Mouse (Mus musculus) MEL (cell line): ENCODE data around the gene Gimap9. TPM values are rescaled to one million over a fixed set of nuclear protein-coding genes. Genes with fewer than 3 reads are reported as not detected.

ENCODE experiments used
- DNase-seq: peaks from one replicate; pipeline ENCODE4 v3.0.0; 2011; ENCODE audit warnings: low read depth, low spot score
- H3K27ac ChIP-seq: 2 replicates; pipeline ENCODE4 v1.5.1; 2012; ENCODE audit warnings: low read depth, mild to moderate bottlenecking, control low read depth, low read length, moderate library complexity; ENCODE audit not compliant: control insufficient read depth
- H3K27me3 ChIP-seq, 2 experiments: fragments of 150-350 bp in 1 of 2; sonication (generic) in 1 of 2; 2 replicates each; pipeline ENCODE4 v1.6.1; 2012; ENCODE audit warnings: low read length in 2 of 2, mild to moderate bottlenecking in 2 of 2, improper control_type of control experiment in 1 of 2, moderate library complexity in 1 of 2; ENCODE audit not compliant: insufficient read depth in 2 of 2, control insufficient read depth in 1 of 2
- H3K36me3 ChIP-seq, 2 experiments: 2 replicates each; pipeline ENCODE4 v1.6.1; 2012 to 2014; ENCODE audit warnings: low read length in 2 of 2, improper control_type of control experiment in 1 of 2, inconsistent platforms in 1 of 2, mild to moderate bottlenecking in 1 of 2; ENCODE audit not compliant: insufficient read depth in 2 of 2, control insufficient read depth in 1 of 2
- H3K4me1 ChIP-seq, 2 experiments: fragments of 150-350 bp in 1 of 2; sonication (generic) in 1 of 2; 2 replicates each; pipeline ENCODE4 v1.6.1; 2012; ENCODE audit warnings: low read length in 2 of 2, improper control_type of control experiment in 1 of 2, mild to moderate bottlenecking in 1 of 2; ENCODE audit not compliant: insufficient read depth in 2 of 2, control insufficient read depth in 1 of 2
- H3K4me3 ChIP-seq, 2 experiments: fragments of 150-350 bp in 1 of 2; sonication (generic) in 1 of 2; 2 replicates each; pipeline ENCODE4 v1.5.1; 2012; ENCODE audit warnings: low read depth in 2 of 2, low read length in 2 of 2, mild to moderate bottlenecking in 2 of 2, moderate library complexity in 2 of 2, control low read depth in 1 of 2, improper control_type of control experiment in 1 of 2; ENCODE audit not compliant: control insufficient read depth in 1 of 2, insufficient read depth in 1 of 2
- H3K79me2 ChIP-seq: 2 replicates; pipeline ENCODE4 v1.6.1; 2012; ENCODE audit warnings: mild to moderate bottlenecking, low read length, moderate library complexity; ENCODE audit not compliant: control insufficient read depth, poor library complexity, insufficient read depth
- H3K9ac ChIP-seq: 2 replicates; pipeline ENCODE4 v1.6.1; 2012; ENCODE audit warnings: low read depth, mild to moderate bottlenecking, control low read depth, low read length, moderate library complexity; ENCODE audit not compliant: control insufficient read depth, poor library complexity, severe bottlenecking
- H3K9me3 ChIP-seq: fragments of 150-350 bp; sonication (generic); replicated peaks from 2 replicates; pipeline ENCODE4 v1.6.1; 2012; ENCODE audit warnings: mild to moderate bottlenecking, low read length, improper control_type of control experiment, moderate library complexity; ENCODE audit not compliant: insufficient read depth
- CHD1 ChIP-seq: IDR thresholded peaks from 2 replicates; pipeline ENCODE4 v1.6.1; 2012; ENCODE audit warnings: low read depth, mild to moderate bottlenecking, inconsistent platforms, low read length, improper control_type of control experiment
- CHD2 ChIP-seq: IDR thresholded peaks from 2 replicates; pipeline ENCODE4 v1.6.1; 2011; ENCODE audit warnings: low read length, improper control_type of control experiment
- CTCF ChIP-seq, 3 experiments: IDR thresholded peaks in 2 of 3; conservative IDR thresholded peaks in 1 of 3; 2 replicates each; pipeline ENCODE4 v1.5.1; 2011 to 2012; ENCODE audit warnings: low read length in 3 of 3, low read depth in 2 of 3, mild to moderate bottlenecking in 2 of 3, improper control_type of control experiment in 1 of 3, inconsistent platforms in 1 of 3, mixed read lengths in 1 of 3, moderate library complexity in 1 of 3; ENCODE audit not compliant: control insufficient read depth in 1 of 3, insufficient read depth in 1 of 3, poor library complexity in 1 of 3, severe bottlenecking in 1 of 3
- ELF1 ChIP-seq: IDR thresholded peaks from 2 replicates; pipeline ENCODE4 v1.6.1; 2014; ENCODE audit warnings: low read depth, mild to moderate bottlenecking, inconsistent platforms, low read length, improper control_type of control experiment, moderate library complexity
- ETS1 ChIP-seq: IDR thresholded peaks from 2 replicates; pipeline ENCODE4 v1.6.1; 2012; ENCODE audit warnings: low read depth, mild to moderate bottlenecking, inconsistent platforms, low read length, improper control_type of control experiment, moderate library complexity
- GATA1 ChIP-seq: IDR thresholded peaks from 2 replicates; pipeline ENCODE4 v1.6.1; 2011; ENCODE audit warnings: low read depth, low read length, improper control_type of control experiment
- HCFC1 ChIP-seq: IDR thresholded peaks from 2 replicates; pipeline ENCODE4 v1.6.1; 2012; ENCODE audit warnings: low read depth, mild to moderate bottlenecking, inconsistent platforms, low read length, improper control_type of control experiment, moderate library complexity
- JUND ChIP-seq: IDR thresholded peaks from 2 replicates; pipeline ENCODE4 v1.6.1; 2011; ENCODE audit warnings: low read depth, mild to moderate bottlenecking, improper control_type of control experiment, low read length
- KAT2A ChIP-seq: conservative IDR thresholded peaks from 2 replicates; pipeline ENCODE4 v1.6.1; 2012; ENCODE audit warnings: low read depth, low read length, improper control_type of control experiment, inconsistent platforms
- MAX ChIP-seq: IDR thresholded peaks from 2 replicates; pipeline ENCODE4 v1.6.1; 2011; ENCODE audit warnings: low read length, improper control_type of control experiment
- MEF2A ChIP-seq: IDR thresholded peaks from 2 replicates; pipeline ENCODE4 v1.6.1; 2014; ENCODE audit warnings: low read depth, mild to moderate bottlenecking, inconsistent platforms, low read length, improper control_type of control experiment; ENCODE audit not compliant: poor library complexity, insufficient replicate concordance, severe bottlenecking; ENCODE audit errors: extremely low read depth
- MYB ChIP-seq: IDR thresholded peaks from 2 replicates; pipeline ENCODE4 v1.6.1; 2011; ENCODE audit warnings: mild to moderate bottlenecking, low read depth, low read length, improper control_type of control experiment
- MYC ChIP-seq: IDR thresholded peaks from 2 replicates; pipeline ENCODE4 v1.6.1; 2011; ENCODE audit warnings: low read depth, mild to moderate bottlenecking, low read length, improper control_type of control experiment, moderate library complexity
- NRF1 ChIP-seq: IDR thresholded peaks from 2 replicates; pipeline ENCODE4 v1.6.1; 2014; ENCODE audit warnings: low read depth, mild to moderate bottlenecking, inconsistent platforms, low read length, improper control_type of control experiment, moderate library complexity; ENCODE audit not compliant: poor library complexity, insufficient read depth, severe bottlenecking
- POLR2AphosphoS2 ChIP-seq: IDR thresholded peaks from 2 replicates; pipeline ENCODE4 v1.6.1; 2011; ENCODE audit warnings: low read length, improper control_type of control experiment
- POLR2AphosphoS5 ChIP-seq: IDR thresholded peaks from 2 replicates; pipeline ENCODE4 v1.6.1; 2012; ENCODE audit warnings: low read depth, borderline replicate concordance, mild to moderate bottlenecking, inconsistent platforms, low read length, moderate library complexity, mixed read lengths
- RAD21 ChIP-seq: IDR thresholded peaks from 2 replicates; pipeline ENCODE4 v1.6.1; 2011; ENCODE audit warnings: mild to moderate bottlenecking, low read depth, low read length, improper control_type of control experiment
- SMC3 ChIP-seq: IDR thresholded peaks from 2 replicates; pipeline ENCODE4 v1.6.1; 2011; ENCODE audit warnings: low read depth, low read length, improper control_type of control experiment
- UBTF ChIP-seq: IDR thresholded peaks from 2 replicates; pipeline ENCODE4 v1.6.1; 2012; ENCODE audit warnings: low read depth, mild to moderate bottlenecking, inconsistent platforms, low read length, improper control_type of control experiment, moderate library complexity, borderline replicate concordance; ENCODE audit not compliant: insufficient read depth
- USF1 ChIP-seq: IDR thresholded peaks from 2 replicates; pipeline ENCODE4 v1.6.1; 2014; ENCODE audit warnings: low read depth, mild to moderate bottlenecking, inconsistent platforms, low read length, improper control_type of control experiment, moderate library complexity
- USF2 ChIP-seq, 2 experiments: IDR thresholded peaks; 2 replicates each; pipeline ENCODE4 v1.6.1; 2011 to 2012; ENCODE audit warnings: improper control_type of control experiment in 2 of 2, low read length in 2 of 2, borderline replicate concordance in 1 of 2, inconsistent platforms in 1 of 2, low read depth in 1 of 2, mild to moderate bottlenecking in 1 of 2; ENCODE audit not compliant: insufficient read depth in 1 of 2
- ZKSCAN1 ChIP-seq: IDR thresholded peaks from 2 replicates; pipeline ENCODE4 v1.6.1; 2012; ENCODE audit warnings: low read depth, mild to moderate bottlenecking, inconsistent platforms, low read length, improper control_type of control experiment, moderate library complexity
- ZMIZ1 ChIP-seq: IDR thresholded peaks from 2 replicates; pipeline ENCODE4 v1.6.1; 2012; ENCODE audit warnings: low read depth, mild to moderate bottlenecking, inconsistent platforms, low read length, improper control_type of control experiment, moderate library complexity
- ZNF384 ChIP-seq: IDR thresholded peaks from 2 replicates; pipeline ENCODE4 v1.6.1; 2012; ENCODE audit warnings: low read depth, mild to moderate bottlenecking, inconsistent platforms, low read length, improper control_type of control experiment
- polyA plus RNA-seq, 2 experiments: library from polyadenylated mRNA; stranded (reverse) in 1 of 2; unstranded in 1 of 2; fragments of >175 nt in 1 of 2; fragments of >200 nt in 1 of 2; gene quantifications; 2 replicates each; pipeline versions ENCODE4 v1.2.1 to v1.2.4; 2012; ENCODE audit warnings: low replicate concordance in 2 of 2, low read depth in 1 of 2; ENCODE audit not compliant: insufficient read length in 2 of 2, insufficient read depth in 1 of 2, missing spikeins in 1 of 2
- total RNA-seq: library from RNA; depleted of rRNA; stranded (reverse); fragments of 300-350 nt; gene quantifications from 2 replicates; pipeline ENCODE4 v1.2.3, GENCODE M21; 2012

The Gimap9 gene
- total and polyA plus RNA-seq, 3 experiments = 4.8 to 6.2 TPM; not detected in 1

DNA sequence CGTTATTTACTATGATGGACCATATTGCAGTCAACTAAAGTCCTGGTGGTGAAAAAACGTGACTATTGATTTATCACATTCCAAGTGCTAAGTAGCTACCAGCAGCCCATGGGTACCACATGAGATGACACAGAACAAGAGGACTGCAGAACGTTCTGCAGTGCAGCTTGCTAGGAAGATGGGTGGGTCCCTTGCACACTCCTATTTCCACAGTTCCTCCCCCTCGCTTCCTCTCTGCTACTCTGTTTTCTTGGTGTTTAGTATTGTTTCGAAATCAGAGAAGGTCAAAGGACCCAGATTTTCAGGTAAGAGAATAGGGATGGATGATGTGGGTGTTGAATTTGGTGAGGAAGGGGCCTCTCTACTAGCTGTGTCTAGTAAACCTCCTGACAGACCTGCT is 8.4 kb downstream of the Gimap9 start, which contains the start of gene Gimap4:
Gene Gimap4 (plus strand): TSS at position 231 of the 400 bp plus-strand sequence.
- H3K79me2 ChIP-seq = no peaks in the 10 kb centered on the region
- no peak for DNase-seq
- no peak within 1 kb of the TSS for H3K4me3 ChIP-seq
- peaks cover 0 to under 1% of the 10 kb centered on the region in 2 experiments; a peak in 1 of 4 replicates for H3K27me3 ChIP-seq
- no peaks in the 10 kb centered on the region for H3K4me1 ChIP-seq
- H3K27ac ChIP-seq = no peak within 1 kb of the TSS
- no peak for TF ChIP-seq KAT2A
- no peak within 1 kb of the TSS for H3K9ac ChIP-seq
- no peaks in the 10 kb centered on the region for H3K36me3 ChIP-seq
- H3K9me3 ChIP-seq = no peaks in the 10 kb centered on the region

GRCm38 (mm10) chr6:48684806-48685205 is 8.9 kb downstream of the Gimap9 start:
- no peak overlapping the region for H3K4me3 ChIP-seq

DNA sequence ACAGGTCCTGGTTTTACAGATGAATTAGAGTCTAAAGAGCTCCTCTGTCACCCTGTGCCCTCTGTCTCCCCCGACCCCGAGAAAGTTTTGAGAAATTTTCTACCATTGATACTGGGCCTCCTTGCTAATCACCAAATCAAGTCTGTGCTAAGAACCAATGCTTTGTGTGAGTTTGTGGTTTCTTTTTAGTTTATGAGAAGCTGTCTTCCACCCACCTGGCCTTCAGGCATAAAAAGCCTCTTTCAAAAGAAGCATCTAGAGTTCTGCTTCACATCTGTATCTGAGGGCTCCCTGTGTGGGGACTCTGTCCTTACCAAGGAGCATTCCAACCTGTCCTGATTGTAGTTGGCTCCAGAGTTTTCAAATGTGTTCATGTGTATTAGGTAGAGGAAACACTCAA is 9.3 kb downstream of the Gimap9 start:
- no peaks in the 10 kb centered on the region for H3K4me1 ChIP-seq
- no peak overlapping the region for H3K9ac ChIP-seq
- DNase-seq = no peak
- no peak overlapping the region for H3K27ac ChIP-seq
- H3K36me3 ChIP-seq = no peaks in the 10 kb centered on the region
- no peaks in the 10 kb centered on the region for H3K79me2 ChIP-seq
- H3K4me3 ChIP-seq = no peak overlapping the region
- no peaks in the 10 kb centered on the region for H3K9me3 ChIP-seq
- TF ChIP-seq UBTF = no peak
- TF ChIP-seq ZMIZ1 = no peak
- TF ChIP-seq ZNF384 = no peak
- no peak for TF ChIP-seq JUND
- TF ChIP-seq CHD2 = no peak
- no peak for TF ChIP-seq SMC3
- TF ChIP-seq GATA1 = no peak
- no peak for TF ChIP-seq MAX
- no peak for TF ChIP-seq MEF2A
- no peak for TF ChIP-seq CHD1
- no peak for TF ChIP-seq HCFC1
- no peak for TF ChIP-seq POLR2AphosphoS5
- no peak for TF ChIP-seq ZKSCAN1
- no peak for TF ChIP-seq USF2 (IDR thresholded peaks at IDR 0.05; ENCODE audit: borderline replicate concordance in 1 of 2, insufficient read depth in 1 of 2, low read depth in 1 of 2, low read length in 2 of 2)
- TF ChIP-seq CTCF (IDR thresholded peaks at IDR 0.05 in 2 of 3, conservative IDR thresholded peaks at IDR 0.05 in 1 of 3; ENCODE audit: control insufficient read depth in 1 of 3, insufficient read depth in 1 of 3, low read depth in 2 of 3, low read length in 3 of 3, poor library complexity in 1 of 3, severe bottlenecking in 1 of 3) = no peak
- no peak for TF ChIP-seq MYB
- TF ChIP-seq KAT2A = no peak
- TF ChIP-seq NRF1 = no peak
- no peak for TF ChIP-seq POLR2AphosphoS2
- TF ChIP-seq RAD21 = no peak
- H3K27me3 ChIP-seq = peaks cover 0 to 1% of the 10 kb centered on the region in 2 experiments; a peak in 1 of 4 replicates

More at GRCm38 (mm10) chr6:48684806-48685205, 8.9 kb downstream of the Gimap9 start:
- no peaks in the 10 kb centered on the region for H3K9me3 ChIP-seq
- no peak overlapping the region for H3K27ac ChIP-seq
- no peaks in the 10 kb centered on the region for H3K79me2 ChIP-seq
- no peak for DNase-seq
- no peak overlapping the region for H3K9ac ChIP-seq
- TF ChIP-seq ETS1 (no peak), MYB (no peak), ELF1 (no peak), USF1 (no peak), MYC (no peak)
- TF ChIP-seq, all 39 proteins: peak for 0
- Histone ChIP-seq H3K36me3 (no peaks in the 10 kb centered on the region), H3K4me1 (no peaks in the 10 kb centered on the region), H3K27me3 (peaks cover 0 to 1% of the 10 kb centered on the region in 2 experiments; a peak in 1 of 4 replicates)
